Comparison of ENCODE assay signal across 26 mouse cellular contexts in genomic region chr3:62078511-62078910, GRCm38 (mm10).
DNase-seq lines count a peak whose midpoint lies in the region; ATAC-seq lines count a peak whose summit lies in the region.
"Had no signal": no experiment of that assay in that cellular context is flagged by ENCODE, and none has a peak within 500 bp of the region (broad histone marks: within the 10 kb centered on the region; RNA-seq: fewer than 3 reads in every experiment).

No protein-coding gene starts in this region.

- H3K9ac ChIP-seq in forebrain, embryonic 12.5 days = no peak overlapping the region
- H3K9ac ChIP-seq: embryonic facial prominence, embryonic 12.5 days; embryonic facial prominence, embryonic 15.5 days; forebrain, embryonic 15.5 days; heart, embryonic 12.5 days; heart, embryonic 15.5 days; hindbrain, embryonic 14.5 days had no signal

- ATAC-seq in forebrain, embryonic 12.5 days (ENCODE audit: low FRiP score) = no peak
- ATAC-seq: activated CD4-positive, CD25-positive, alpha-beta regulatory T cell, adult 4 months; forebrain, embryonic 15.5 days; hindbrain, postnatal 0 days; inflammation-experienced regulatory T-cells, adult 6 months; intestine, embryonic 16.5 days had no signal

- peak; percentile 55 for DNase-seq in gastrocnemius, adult 18-20 months (ENCODE audit: low spot score)
- no peak for DNase-seq in gastrocnemius, postnatal 36 days
- DNase-seq in heart, adult 18-20 months = peak; percentile 15 to 24
- DNase-seq in heart, postnatal 10 days = no peak
- DNase-seq in adipocyte (ENCODE audit: low spot score) = peak; percentile 2
- DNase-seq: adrenal gland, postnatal 10 days; adrenal gland, postnatal 36 days; cerebellum, adult 11 months; cerebellum, adult 2 months; cerebellum, adult 9-11 months; cerebellum, postnatal 25 days; heart, adult 2 months; heart, postnatal 14 days; heart, postnatal 4 days; kidney, adult 18-20 months had no signal

- no peaks in the 10 kb centered on the region for H3K27me3 ChIP-seq in forebrain, embryonic 12.5 days
- H3K27me3 ChIP-seq: embryonic facial prominence, embryonic 12.5 days; embryonic facial prominence, embryonic 15.5 days; forebrain, embryonic 15.5 days; heart, embryonic 12.5 days; heart, embryonic 15.5 days had no signal

- H3K36me3 ChIP-seq in forebrain, embryonic 12.5 days (replicated peaks) = no peaks in the 10 kb centered on the region
- H3K36me3 ChIP-seq: embryonic facial prominence, embryonic 12.5 days; embryonic facial prominence, embryonic 15.5 days; forebrain, embryonic 15.5 days; heart, embryonic 12.5 days; heart, embryonic 15.5 days had no signal

- intact Hi-C loops in gastrocnemius, postnatal 36 days (cut with DNase I) = no loop called here
- intact Hi-C loops in heart, postnatal 10 days (cut with DNase I) = no loop called here

- no peak overlapping the region for H3K27ac ChIP-seq in forebrain, embryonic 12.5 days
- H3K27ac ChIP-seq: embryonic facial prominence, embryonic 12.5 days; embryonic facial prominence, embryonic 15.5 days; forebrain, embryonic 15.5 days; heart, adult 2 months; heart, embryonic 15.5 days; hindbrain, embryonic 14.5 days; hindbrain, postnatal 0 days had no signal

- H3K4me2 ChIP-seq in forebrain, embryonic 12.5 days = no peak overlapping the region
- H3K4me2 ChIP-seq: embryonic facial prominence, embryonic 12.5 days; embryonic facial prominence, embryonic 15.5 days; forebrain, embryonic 15.5 days; heart, embryonic 12.5 days; heart, embryonic 15.5 days; hindbrain, embryonic 14.5 days had no signal

- H3K4me3 ChIP-seq in forebrain, embryonic 12.5 days (replicated peaks) = no peak overlapping the region
- H3K4me3 ChIP-seq: embryonic facial prominence, embryonic 12.5 days; embryonic facial prominence, embryonic 15.5 days; forebrain, embryonic 15.5 days; heart, adult 2 months; heart, embryonic 12.5 days; heart, embryonic 15.5 days had no signal

- H3K4me1 ChIP-seq in forebrain, embryonic 12.5 days = no peaks in the 10 kb centered on the region
- H3K4me1 ChIP-seq: embryonic facial prominence, embryonic 12.5 days; embryonic facial prominence, embryonic 15.5 days; forebrain, embryonic 15.5 days; heart, embryonic 12.5 days; heart, embryonic 15.5 days had no signal

- H3K9me3 ChIP-seq in forebrain, embryonic 12.5 days = no peaks in the 10 kb centered on the region
- H3K9me3 ChIP-seq: embryonic facial prominence, embryonic 12.5 days; embryonic facial prominence, embryonic 15.5 days; forebrain, embryonic 15.5 days; heart, embryonic 12.5 days; heart, embryonic 15.5 days had no signal

- whole genome bisulfite sequencing in forebrain, embryonic 12.5 days = 88% methylated on average over 2 of the region's 2 CpGs

Comparison
In these comparisons a context has a peak if more than half of its experiments do, and no peak if none do; other contexts are left out.
1. DNase-seq: peak in gastrocnemius, adult 18-20 months (single experiment), heart, adult 18-20 months (2 of 2) and adipocyte (single experiment); none in gastrocnemius, postnatal 36 days (0 of 2) and heart, postnatal 10 days (0 of 2).